Mouse (Mus musculus) thymus, postnatal 25 days (tissue): ENCODE measurements around the gene Laptm4a.

Source experiments
- DNase-seq: peaks from one replicate; pipeline ENCODE4 v3.0.0; 2022

The Laptm4a gene

GRCm38 (mm10) chr12:8921394-8922368 lies at the start of gene Laptm4a:
TSS of gene Laptm4a (plus strand) at chr12:8921664.
- peak; percentile 95 for DNase-seq

- no peak for DNase-seq
These were observed 45.9 kb upstream of the Laptm4a start for GRCm38 (mm10) chr12:8875583-8875982.

GRCm38 (mm10) chr12:8876865-8877264 lies 44.6 kb upstream of the Laptm4a start:
- no peak for DNase-seq

GRCm38 (mm10) chr12:8877413-8877812 lies 44.1 kb upstream of the Laptm4a start:
- no peak for DNase-seq

- DNase-seq = no peak
These were observed 42.7 kb upstream of the Laptm4a start for GRCm38 (mm10) chr12:8878752-8879151.

GRCm38 (mm10) chr12:8879389-8879788 lies 42.1 kb upstream of the Laptm4a start:
- DNase-seq = no peak

GRCm38 (mm10) chr12:8881736-8882135 lies 39.7 kb upstream of the Laptm4a start:
- DNase-seq = peak; percentile 21

- DNase-seq = no peak
These were observed 39.1 kb upstream of the Laptm4a start for GRCm38 (mm10) chr12:8882376-8882775.

GRCm38 (mm10) chr12:8884426-8885145 lies 36.9 kb upstream of the Laptm4a start:
- DNase-seq = no peak

- DNase-seq = no peak
These were observed 36.3 kb upstream of the Laptm4a start for GRCm38 (mm10) chr12:8885146-8885543.

- DNase-seq = no peak
These were observed 35.5 kb upstream of the Laptm4a start for GRCm38 (mm10) chr12:8885950-8886349.

- DNase-seq = no peak
These were observed 33.0 kb upstream of the Laptm4a start for GRCm38 (mm10) chr12:8888445-8888844.

GRCm38 (mm10) chr12:8889117-8889665 lies 32.3 kb upstream of the Laptm4a start:
- peak; percentile 65 for DNase-seq

GRCm38 (mm10) chr12:8892876-8893532 lies 28.5 kb upstream of the Laptm4a start:
- DNase-seq = no peak

GRCm38 (mm10) chr12:8897140-8897539 lies 24.3 kb upstream of the Laptm4a start:
- DNase-seq = no peak

GRCm38 (mm10) chr12:8898879-8899785 lies 22.3 kb upstream of the Laptm4a start:
- DNase-seq = no peak

- no peak for DNase-seq
These were observed 21.3 kb upstream of the Laptm4a start for GRCm38 (mm10) chr12:8900107-8900698.

GRCm38 (mm10) chr12:8900919-8901663 lies 20.4 kb upstream of the Laptm4a start:
- no peak for DNase-seq

- no peak for DNase-seq
These were observed 19.5 kb upstream of the Laptm4a start for GRCm38 (mm10) chr12:8901934-8902333.

- no peak for DNase-seq
These were observed 19.0 kb upstream of the Laptm4a start for GRCm38 (mm10) chr12:8902479-8902878.
